Mouse (Mus musculus) myocyte (in vitro differentiated cells): Measurements from ENCODE around the gene Zdhhc20.

Experiments used
- CEBPB ChIP-seq: IDR thresholded peaks from 2 replicates; pipeline ENCODE4 v1.6.1; 2011; ENCODE audit warnings: mild to moderate bottlenecking, moderate library complexity; ENCODE audit not compliant: poor library complexity, insufficient read depth, severe bottlenecking
- MAX ChIP-seq: IDR thresholded peaks from one replicate; pipeline ENCODE4 v1.6.1; 2011; ENCODE audit warnings: low read depth, mild to moderate bottlenecking, control low read depth
- MYOG ChIP-seq, 3 experiments: IDR thresholded peaks; one replicate each; pipeline ENCODE4 v1.6.1; 2011; ENCODE audit warnings: control low read depth in 2 of 3, low read depth in 2 of 3, mild to moderate bottlenecking in 2 of 3; ENCODE audit not compliant: insufficient read length in 2 of 3, control insufficient read depth in 1 of 3, insufficient read depth in 1 of 3
- POLR2A ChIP-seq: IDR thresholded peaks from one replicate; pipeline ENCODE4 v1.6.1; 2011; ENCODE audit warnings: low read depth, mild to moderate bottlenecking, control low read depth, moderate library complexity; ENCODE audit not compliant: insufficient read length
- POLR2AphosphoS2 ChIP-seq: IDR thresholded peaks from one replicate; pipeline ENCODE4 v1.6.1; 2011; ENCODE audit warnings: low read depth, control low read depth; ENCODE audit not compliant: insufficient read length
- SRF ChIP-seq: IDR thresholded peaks from one replicate; pipeline ENCODE4 v1.6.1; 2011; ENCODE audit warnings: low read depth; ENCODE audit not compliant: control insufficient read depth, insufficient read length
- TCF12 ChIP-seq: IDR thresholded peaks from one replicate; pipeline ENCODE4 v1.6.1; 2011; ENCODE audit warnings: mild to moderate bottlenecking, control low read depth; ENCODE audit not compliant: poor library complexity, insufficient read depth, severe bottlenecking

DNA sequence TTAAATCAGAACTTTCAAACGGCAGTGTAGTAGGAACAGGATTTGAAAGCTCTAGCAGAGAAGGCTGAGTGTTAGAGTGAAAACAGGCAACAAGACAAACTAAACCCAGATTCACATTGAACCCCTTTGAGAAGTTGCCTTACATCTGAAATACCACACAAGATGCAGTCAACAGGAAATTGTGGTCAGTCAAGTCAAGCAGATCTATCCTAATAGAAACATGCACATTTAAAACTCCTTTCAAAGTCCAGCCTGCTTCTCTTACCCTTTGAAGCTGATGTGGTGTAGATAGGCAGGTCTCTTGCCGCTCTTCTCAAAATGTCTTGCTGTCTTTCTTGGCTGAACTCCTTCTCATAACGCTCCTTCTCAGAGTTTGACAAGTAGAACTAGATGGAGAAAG is 24.8 kb downstream of the Zdhhc20 start:
- TF ChIP-seq SRF (no peak), POLR2A (no peak), TCF12 (no peak), POLR2AphosphoS2 (no peak), MYOG (IDR thresholded peaks at IDR 0.05; ENCODE audit: control insufficient read depth in 1 of 3, insufficient read depth in 1 of 3, insufficient read length in 2 of 3, low read depth in 2 of 3) (no peak), MAX (no peak), CEBPB (no peak)
